Mouse (Mus musculus): ENCODE data around the gene Pgpep1.
A peak's percentile ranks its signal among the peaks of the same experiment; 100 is the strongest.

Pgpep1 gene

DNA sequence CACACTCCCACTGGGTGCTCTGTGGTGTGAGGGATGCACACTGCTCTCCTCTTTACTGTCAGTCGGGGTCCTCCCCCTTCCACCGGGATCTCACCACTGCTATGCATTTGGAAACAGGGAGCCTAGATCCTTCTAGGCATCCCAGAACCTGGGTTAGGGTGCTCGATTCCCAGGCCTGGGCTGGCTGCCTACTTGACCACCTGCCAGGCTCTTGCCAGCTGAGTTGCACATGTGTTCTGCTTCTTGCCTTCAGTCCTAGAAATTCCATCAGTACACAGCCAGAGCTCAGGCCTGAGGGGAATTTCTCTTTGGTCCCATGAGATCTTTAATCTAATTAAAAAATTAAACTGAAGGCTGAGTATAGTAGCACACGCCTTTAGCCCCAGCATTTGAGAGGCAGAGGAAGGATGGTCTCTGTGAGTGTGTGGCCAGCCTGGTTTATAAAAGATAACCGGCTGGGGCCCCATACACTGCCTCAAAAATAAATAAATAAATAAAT, 29.8 kb upstream of the Pgpep1 start:
- DNase-seq: no peak

DNA sequence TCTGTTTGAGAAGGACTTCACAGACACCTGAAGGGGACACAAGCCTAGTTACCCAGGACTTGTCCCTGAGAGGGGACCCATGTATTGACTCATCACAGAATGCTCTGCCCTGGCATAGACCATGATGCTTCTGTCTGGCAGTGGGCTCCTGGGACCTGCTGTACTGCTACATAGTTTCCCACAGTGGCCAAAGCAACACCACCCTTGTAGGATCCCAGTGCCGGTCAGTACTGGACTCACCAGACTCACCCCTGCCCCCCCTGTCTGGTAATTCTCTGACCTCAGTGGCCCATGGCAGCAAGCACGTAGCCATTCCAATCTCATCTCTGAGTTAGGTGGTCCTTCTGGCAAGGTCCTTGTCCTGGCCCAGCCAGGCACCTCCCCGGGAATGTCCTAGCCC, 27.9 kb upstream of the Pgpep1 start:
- no peak for DNase-seq

DNA sequence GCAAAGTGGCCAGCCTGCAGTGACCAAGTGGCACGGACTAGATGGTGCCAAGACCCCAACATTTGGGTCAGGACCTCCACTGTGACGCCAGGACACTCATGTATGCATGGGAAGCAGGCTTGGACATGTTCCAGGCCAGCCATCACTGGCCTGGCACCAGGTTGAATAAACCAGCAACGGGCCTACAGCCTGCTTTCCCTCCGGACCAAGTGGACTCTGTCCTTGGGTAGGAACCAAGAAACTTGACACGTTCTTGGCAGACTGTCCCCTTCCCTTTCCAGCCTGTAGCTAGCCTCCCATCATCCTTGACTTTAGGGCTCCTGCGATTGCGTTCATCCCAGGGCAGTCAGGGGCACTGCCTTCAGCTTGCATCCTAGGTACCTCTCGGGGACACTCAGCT, 27.4 kb upstream of the Pgpep1 start:
- DNase-seq: peak; percentile 86 to 89

DNA sequence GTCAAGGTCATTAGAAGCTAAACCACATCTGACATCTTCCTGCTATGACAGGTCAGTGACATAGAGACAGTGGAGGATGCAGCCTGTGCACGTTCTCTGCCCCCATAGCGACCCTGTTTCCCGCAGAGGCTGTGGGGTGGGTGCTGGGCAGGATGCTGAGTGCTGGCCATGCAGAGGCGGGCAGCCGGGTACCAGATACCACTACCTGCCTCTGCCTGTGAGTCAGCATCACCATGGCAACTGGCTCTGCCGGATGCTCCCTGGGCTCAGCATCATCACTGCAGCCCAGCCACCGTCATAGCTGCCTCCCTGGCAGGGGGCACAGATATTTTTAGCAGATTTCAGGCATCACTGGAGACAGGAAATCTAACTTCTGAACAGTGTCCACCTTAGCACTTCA, 24.1 kb upstream of the Pgpep1 start:
- no peak for DNase-seq

DNA sequence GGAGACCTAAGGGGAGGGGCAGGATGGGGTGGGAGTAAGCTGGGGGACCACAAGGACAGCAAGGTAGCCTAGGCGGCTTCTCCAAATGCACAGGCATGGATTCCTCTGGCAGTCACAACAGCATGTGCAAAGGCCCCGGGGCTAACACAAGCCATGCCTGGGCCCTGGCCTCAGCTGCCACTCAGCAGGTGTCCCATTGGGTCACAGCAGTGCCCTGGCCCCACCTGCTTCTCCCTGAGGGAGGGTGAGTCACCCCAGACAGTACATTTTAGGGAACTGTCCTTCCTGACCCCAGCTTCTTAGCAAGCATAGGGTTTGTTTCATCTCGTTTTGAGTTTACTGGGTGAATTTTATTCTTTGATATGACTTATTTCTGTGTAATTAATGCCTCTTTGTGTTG, 22.5 kb upstream of the Pgpep1 start:
- no peak for DNase-seq

DNA sequence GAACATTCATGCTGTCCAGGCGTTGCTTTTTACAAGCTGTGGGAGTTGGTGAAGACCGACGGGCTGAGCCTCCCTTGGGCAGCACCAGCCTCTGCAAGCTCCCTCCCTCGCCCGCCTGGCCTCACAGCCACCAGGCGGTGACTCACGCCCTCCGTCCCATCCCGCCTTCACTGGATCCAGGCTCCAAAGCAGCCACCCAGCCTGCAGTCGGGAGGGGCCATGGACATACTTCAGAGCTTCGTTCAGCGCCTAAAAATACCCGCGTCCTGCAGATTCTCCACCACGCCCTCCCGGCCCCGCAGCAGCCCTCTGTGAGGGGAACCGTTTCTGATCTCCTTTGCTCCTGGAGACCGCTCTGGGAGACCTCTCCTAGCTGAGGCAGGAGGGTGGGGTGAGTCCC, 22.0 kb upstream of the Pgpep1 start:
- DNase-seq: no peak

DNA sequence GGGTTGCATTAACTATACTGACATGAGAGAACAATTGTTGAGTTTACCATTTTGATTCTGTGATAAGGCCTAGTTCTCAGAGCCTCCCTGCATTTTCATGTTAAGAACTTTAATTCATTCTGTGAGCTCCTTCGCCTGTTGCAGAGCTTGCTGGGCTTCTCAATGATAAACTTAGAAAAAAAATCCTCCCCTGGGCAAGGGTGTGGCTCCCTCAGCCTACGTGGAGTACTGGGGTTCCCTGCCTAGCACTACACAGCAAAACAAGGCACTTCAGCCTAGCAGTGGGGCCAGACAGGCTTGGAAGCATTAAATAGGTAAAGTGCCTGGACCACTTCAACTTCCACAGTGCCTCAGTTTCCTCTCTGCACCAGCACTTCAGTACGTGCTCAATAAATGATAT, 21.2 kb upstream of the Pgpep1 start:
- DNase-seq: no peak

DNA sequence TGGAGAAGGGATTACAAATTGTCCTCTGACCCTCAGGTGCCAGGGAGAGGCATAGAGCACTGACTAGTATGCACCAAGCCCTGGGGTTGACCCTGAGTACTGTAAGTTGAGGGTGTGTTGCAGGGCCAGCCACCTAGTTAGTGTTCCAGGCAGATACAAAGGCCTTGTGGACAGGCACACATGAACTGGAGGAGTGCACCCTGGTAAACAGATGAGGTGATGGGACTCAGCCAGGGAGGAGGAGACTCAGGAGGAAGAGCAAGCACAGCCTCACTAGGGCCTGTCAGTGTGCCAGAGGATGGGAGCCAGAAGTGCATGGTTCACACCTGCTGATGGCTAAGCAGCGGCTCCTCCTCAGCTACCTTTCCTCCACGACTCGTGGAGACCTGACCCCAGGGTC, 19.9 kb upstream of the Pgpep1 start:
- peak; percentile 89 to 93 for DNase-seq

DNA sequence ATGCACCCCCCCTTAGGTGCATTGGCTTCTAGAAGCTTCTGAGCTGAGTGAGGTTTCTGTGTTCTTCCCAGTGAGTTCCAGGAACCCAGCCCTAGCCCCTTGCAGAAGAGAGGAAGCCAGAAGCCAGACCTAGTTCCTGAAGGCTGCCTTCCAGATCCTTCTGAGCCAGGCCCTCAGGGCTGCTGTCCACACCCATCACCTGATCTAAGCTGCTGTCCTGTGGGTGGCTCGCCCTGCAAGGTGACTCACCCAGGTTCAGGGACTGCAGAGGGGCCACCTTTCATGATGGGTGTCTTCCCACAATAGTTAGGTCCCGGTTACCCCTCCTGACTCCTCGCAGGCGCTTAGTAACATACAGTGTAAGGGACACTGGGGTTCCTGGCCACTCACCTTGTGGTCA, 19.2 kb upstream of the Pgpep1 start:
- no peak for DNase-seq

DNA sequence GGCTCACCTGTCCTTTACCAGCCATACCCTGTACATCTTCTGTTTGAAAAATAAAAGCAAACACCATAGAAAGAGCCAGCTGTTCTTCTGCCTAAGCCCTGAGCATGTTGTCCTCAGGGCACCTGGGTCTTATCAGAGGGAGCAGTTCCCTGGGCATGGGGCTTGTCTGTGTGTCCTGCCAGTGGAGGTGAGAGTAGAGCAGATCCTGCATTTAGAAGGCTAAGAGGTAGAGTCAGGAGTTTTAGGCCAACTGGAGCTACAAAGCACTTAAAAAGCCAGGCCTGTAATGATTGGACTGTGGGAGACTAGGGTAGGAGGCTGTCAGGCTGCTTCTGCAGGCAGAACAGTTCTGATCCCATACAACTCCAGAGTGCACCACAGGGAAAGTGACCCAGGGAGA, 18.5 kb upstream of the Pgpep1 start:
- DNase-seq: no peak

DNA sequence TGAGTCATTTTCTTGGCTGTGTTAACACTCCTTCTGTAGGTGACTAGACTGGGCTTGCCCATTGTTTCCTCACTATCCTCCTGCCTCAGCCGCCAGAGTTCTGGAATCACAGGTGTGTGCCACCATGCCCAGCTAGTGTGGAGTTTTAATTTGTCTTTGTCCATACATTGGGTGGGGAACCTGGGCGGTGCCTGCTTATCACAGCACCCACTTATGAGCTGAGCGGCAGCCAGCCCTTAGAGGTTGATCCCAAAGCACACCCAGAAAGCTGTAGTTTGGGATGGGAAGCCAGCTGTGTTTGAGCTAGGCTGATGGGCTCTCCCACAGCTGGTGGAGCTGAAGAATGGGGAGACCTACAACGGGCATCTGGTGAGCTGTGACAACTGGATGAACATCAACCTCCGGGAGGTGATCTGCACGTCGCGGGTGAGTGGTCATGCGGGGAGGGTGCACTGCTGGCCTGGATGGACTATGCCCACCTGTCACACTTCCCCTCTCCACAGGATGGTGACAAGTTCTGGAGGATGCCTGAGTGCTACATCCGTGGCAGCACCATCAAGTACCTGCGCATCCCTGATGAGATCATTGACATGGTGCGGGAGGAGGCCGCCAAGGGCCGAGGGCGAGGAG, 17.4 kb upstream of the Pgpep1 start:
- DNase-seq: peak in 1 of 2 experiments; percentile 79

DNA sequence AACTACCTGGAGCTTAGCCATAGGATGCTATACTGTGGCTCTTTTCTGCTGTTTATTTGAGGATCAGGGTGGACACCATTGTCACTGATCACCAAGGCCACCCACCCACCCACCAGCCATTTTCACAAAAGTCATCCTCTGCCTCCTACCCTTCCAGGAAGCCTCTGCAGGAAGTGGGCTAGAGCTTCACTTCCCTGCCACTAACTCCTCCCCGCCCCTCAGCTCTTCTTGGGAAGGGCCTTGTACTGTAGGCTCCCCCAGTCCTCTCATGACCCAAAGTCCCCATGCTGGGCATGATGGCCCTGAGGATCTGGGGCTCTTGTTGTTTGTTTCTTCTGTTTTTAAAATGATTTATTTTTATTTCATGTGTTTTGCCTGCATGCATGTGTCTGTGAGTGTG, 15.1 kb upstream of the Pgpep1 start:
- no peak for DNase-seq

DNA sequence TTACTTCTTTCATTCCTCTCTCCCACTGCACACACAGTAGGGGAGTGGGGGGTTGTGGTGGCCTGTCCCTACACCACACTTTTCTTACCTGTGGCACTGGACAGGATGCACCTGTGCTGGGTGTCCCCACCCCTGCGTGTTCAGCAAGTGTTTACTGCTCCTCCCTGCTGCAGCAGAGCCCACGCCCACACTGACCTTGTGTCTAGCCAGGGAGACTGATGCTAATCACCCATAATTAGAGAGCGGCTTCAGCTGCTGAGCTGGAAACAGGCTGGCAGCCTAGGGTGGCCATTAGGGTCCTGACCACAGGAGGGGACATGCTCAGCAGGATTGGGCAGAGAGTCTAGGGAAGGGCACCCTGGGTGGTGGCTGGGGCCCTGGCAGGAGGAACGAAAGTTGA, 14.5 kb upstream of the Pgpep1 start:
- no peak for DNase-seq

DNA sequence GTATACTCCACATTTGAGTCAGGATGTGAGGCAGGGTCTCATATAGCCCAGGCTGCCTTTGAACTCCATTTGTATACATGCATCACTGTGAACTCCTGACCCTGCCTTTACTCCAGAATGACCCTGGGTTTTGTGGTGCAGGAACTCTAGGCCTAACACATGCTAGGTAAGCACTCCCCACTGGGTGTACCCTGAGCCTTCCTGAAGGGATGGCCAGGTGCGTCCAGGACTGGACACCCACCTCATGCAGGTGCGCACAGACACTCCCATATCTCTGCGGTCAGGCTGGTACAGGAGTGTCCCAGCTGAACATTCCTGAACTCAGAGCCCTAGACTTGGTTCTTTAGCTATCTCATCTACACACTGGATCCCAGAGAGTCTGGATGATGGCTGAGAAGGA, 13.9 kb upstream of the Pgpep1 start:
- no peak for DNase-seq

DNA sequence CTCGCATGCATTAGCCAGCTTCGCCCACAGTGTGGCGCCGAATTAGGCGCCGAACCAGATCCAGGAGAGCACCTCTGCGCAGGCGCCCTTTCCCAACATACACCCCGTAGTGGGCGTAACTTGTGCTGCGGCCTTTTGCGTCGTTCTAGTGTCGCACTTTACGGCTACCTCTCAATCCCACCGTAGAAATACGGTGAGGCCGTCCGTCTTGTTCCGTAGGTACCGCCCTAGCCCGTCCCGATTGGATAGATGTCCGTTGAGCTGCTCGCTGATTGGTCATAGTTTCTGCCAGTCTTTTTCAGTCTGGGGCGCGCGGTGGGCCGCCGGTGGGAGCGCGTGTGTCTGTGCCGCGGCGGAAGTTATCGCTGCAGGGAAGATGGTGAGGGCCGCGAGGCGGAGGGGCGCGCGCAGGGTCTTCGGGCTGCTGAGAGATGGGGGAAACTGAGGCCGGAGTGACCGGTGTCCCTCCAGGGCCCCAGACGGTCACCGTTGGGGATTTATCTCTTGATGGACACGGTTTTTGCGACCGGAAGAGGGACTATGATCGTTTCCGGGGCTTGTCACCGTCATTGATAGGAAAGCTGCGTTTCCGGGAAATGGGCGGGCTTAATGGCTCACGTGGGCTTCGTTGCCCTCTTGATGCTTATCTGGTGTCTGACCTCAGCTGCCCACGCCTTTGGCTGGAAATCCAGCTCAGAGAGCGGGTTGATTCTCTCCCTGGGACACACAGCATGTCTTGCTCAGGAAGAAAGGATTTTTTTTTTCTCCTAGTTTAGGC, 13.1 kb upstream of the Pgpep1 start, which contains the start of gene Lsm4:
Gene Lsm4 (plus strand): TSS at position 170 of the 778 bp plus-strand sequence.
- peak; percentile 98 for DNase-seq

DNA sequence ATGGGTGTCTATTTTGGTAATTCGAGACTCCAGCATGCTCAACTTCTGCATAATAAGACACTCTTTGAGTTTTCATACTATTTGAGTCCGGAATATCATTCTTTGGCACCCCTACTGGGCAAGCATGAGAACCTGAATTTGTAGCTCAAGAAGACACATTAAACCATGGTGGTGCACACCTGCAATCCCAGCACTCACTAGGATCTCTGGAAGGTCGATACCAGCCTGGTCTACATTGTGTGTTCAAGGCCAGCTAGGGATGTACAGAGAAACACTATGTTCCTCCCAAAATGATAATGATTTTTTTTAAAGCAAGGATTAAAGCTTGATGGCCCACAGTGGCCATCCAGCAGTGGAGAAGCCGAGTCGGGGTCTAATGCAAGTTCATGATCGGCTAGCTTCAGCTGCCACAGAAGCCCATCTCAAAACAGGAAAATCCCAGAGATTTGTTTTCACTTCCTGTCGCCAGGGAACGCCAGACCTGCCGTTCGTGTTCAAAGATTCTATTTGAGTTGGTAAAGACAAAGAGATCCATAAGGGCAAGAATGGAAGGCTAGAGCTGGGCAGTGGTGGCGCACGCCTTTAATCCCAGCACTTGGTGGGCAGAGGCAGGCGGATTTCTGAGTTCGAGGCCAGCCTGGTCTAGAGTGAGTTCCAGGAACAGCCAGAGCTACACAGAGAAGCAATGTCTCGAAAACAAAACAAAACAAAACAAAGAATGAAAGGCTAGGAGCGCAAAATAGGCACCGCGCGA, 12.3 kb upstream of the Pgpep1 start:
- DNase-seq: no peak

DNA sequence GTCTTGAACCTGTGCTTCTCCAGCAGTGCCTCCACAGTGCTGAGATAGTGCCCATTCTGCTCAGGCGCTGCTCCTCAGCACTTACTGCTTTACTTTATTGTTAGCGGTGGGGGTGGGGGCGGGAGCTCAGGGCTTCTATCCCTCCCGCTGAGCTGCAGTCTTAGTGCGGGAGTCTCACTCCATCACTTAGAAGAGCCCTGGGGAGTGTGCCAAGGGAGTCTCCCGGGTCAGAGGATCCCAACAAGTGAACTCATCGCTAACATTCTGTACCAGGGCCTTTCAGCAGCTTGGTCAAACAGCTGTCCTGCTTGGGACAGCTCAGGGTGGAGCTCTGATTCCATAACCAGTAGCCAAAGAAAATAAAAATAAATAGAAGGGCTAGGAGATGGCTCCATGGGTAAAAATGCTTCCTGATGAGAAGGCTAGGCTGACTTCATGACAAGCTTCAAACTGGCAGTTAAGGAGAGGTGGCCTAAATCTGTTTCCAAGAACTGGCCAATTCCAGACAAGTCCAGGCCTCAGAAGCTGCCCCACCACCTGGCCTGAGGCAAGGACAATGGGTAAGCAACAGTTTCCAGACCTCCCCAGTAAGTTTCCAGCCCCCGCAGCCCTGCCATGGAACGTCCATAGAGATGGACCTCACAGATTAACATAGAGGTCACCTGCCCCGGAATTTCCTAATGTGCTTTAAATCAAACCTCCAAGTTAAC, 11.6 kb upstream of the Pgpep1 start:
- peak in 1 of 2 experiments; percentile 72 for DNase-seq

DNA sequence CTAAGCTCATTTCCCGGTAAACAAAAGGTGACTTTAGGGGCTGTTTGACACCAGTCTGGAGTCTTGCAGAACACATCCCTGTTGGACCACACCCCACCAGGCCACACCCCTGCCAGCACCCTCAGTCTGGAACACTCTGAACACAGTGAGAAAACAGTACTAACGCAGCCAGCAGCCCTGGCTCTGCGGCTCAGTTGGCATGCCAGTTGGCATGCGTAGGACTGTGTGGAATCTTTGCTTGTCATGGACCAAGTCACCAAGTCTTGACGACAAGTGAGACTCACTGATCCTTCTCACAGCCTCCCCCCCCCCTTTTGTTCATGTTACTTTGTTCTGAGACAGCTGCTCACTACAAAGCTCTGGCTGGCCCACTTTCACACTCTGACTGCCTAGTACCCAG, 6.9 kb upstream of the Pgpep1 start:
- DNase-seq: peak; percentile 58 to 74

DNA sequence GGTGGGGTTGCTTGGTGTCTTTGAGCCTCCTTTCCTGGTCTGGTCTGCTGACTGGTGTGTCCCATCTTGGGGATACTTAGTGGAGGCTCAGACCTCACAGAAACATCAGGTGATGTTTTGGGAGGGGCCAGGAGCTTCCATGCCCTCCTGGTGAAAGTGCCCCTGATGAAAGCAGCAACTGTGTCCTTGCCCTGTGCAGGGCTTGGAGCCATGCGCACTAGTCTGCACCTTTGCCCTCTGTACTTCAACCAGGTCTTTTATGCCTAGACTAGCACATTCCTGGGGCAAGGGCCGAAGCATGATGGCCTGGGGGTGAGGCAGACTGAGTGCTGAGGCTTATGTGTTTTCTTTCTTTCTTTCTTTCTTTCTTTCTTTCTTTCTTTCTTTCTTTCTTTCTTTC, 5.4 kb upstream of the Pgpep1 start:
- peak; percentile 89 to 91 for DNase-seq

DNA sequence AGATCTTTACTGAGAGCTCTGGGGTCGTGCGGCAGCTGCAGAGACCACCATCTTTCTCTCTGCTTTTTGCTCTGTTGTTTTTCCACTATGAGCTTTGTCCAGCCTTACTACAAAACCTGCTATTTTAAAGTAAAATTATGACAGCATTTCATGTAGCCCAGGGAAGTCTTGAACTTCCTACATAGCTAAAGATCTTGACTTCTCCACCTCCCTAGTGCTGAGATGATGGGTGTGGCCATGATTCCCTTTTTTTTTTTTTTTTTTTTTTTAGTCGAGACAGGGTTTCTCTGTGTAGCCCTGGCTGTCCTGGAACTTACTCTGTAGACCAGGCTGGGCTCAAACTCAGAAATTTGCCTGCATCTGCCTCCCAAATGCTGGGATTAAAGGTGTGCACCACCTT, 4.4 kb upstream of the Pgpep1 start:
- no peak for DNase-seq

DNA sequence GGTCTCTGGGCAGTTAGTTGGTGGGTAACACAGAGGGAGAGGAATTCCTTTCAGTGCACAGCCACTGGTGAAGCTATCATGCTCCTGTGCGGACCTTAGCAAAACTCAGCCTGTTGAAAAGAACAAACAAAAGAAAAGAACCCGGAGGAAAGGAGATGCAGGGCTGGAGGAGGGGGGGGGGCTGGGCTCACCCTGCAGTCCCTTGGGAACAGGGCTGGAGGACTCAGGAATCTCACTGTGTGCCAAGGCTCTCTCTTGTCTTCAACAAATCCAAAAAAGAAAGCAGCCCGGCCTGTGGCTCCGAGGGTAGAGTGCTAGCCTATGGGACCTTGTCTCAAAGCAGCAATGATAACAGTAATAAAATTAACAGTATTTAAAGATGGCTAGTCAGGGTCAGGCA, 3.5 kb upstream of the Pgpep1 start:
- no peak for DNase-seq

DNA sequence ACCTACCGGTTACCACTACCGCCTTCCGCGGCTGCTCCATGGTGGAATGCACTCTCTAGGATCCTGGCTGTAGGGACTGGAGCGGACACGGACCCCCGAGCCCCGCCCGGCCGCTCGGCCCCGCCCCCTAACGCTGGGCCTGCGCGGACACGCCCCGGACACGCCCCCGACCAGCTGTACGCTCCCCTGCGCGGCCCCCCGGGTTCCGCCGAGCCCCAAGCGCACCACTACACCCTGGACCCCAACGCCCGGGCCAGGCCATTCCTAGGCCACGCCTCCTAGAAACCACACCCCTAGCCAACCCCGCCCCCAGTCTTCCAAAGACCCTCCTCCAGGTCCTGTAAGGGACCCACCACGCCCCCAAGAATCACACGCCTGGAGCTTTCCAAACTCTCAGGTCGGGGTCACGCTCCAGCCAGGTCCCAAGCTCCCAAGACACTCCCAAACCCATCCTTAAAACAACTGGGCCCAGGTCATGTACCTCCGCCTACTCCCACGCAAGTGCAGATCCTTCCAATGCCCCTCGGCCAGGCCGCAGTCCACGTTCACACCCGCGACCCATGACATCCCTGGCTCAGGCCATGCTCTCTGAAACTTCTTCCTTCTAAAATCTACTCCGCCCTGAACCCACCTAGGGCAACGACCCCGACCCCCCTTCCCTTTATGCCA, 450 bp downstream of the Pgpep1 start:
- DNase-seq: peak; percentile 95 to 97

Data from kidney, adult 8-10 months (tissue).